Mouse (Mus musculus) limb, embryonic 13.5 days (tissue): ENCODE results near the gene D430042O09Rik. TPM values are rescaled to one million over a fixed set of nuclear protein-coding genes. Genes with fewer than 3 reads are reported as not detected.
A peak's percentile ranks its signal among the peaks of the same experiment; 100 is the strongest.

Experiments used
- ATAC-seq: fragments of 200-750 bp; cut with Nextera tagmentation; 2 replicates; pipeline ENCODE4 v1.8.0; 2017; ENCODE audit warnings: low read depth, moderate number of reproducible peaks, moderate TSS enrichment; ENCODE audit not compliant: low FRiP score
- H3K27ac ChIP-seq: fragments of 300-500 bp; sonication (generic); 2 replicates; pipeline ENCODE4 v1.5.1; 2015; ENCODE audit warnings: inconsistent platforms, mild to moderate bottlenecking, moderate library complexity
- H3K27me3 ChIP-seq: fragments of 300-500 bp; sonication (generic); 2 replicates; pipeline ENCODE4 v1.6.1; 2015; ENCODE audit warnings: mild to moderate bottlenecking, inconsistent platforms
- H3K36me3 ChIP-seq: fragments of 300-500 bp; sonication (generic); 2 replicates; pipeline ENCODE4 v1.6.1; 2015; ENCODE audit warnings: inconsistent platforms, mild to moderate bottlenecking, moderate library complexity
- H3K4me1 ChIP-seq: fragments of 300-500 bp; sonication (generic); 2 replicates; pipeline ENCODE4 v1.6.1; 2015; ENCODE audit warnings: inconsistent platforms
- H3K4me2 ChIP-seq: fragments of 300-500 bp; sonication (generic); replicated peaks from 2 replicates; pipeline ENCODE4 v1.6.1; 2015; ENCODE audit warnings: inconsistent platforms, mild to moderate bottlenecking, moderate library complexity
- H3K4me3 ChIP-seq: fragments of 300-500 bp; sonication (generic); 2 replicates; pipeline ENCODE4 v1.5.1; 2015; ENCODE audit warnings: moderate library complexity, mild to moderate bottlenecking, inconsistent platforms
- H3K9ac ChIP-seq: fragments of 300-500 bp; sonication (generic); 2 replicates; pipeline ENCODE4 v1.6.1; 2015; ENCODE audit warnings: mild to moderate bottlenecking, inconsistent platforms
- H3K9me3 ChIP-seq: fragments of 300-500 bp; sonication (generic); 2 replicates; pipeline ENCODE4 v1.6.1; 2016; ENCODE audit warnings: inconsistent platforms
- WGBS: fragments of 180-500 bp; shearing (Covaris S2); methylation state at CpG from one replicate; pipeline ENCODE4 v1.1.7; 2015; 5-methylcytosine and 5-hydroxymethylcytosine counted together
- polyA plus RNA-seq: library from polyadenylated mRNA; unstranded; fragments of >200 nt; fragmentation: Nextera tagmentation; extraction: Ambion mirVana; gene quantifications from 2 replicates; pipeline ENCODE4 v1.2.1, GENCODE M21; 2015

D430042O09Rik gene
- polyA plus RNA-seq, 1 experiment from 2014 or later, result 10.0 TPM

GRCm38 (mm10) chr7:125860421-125860820 lies 152.7 kb downstream of the D430042O09Rik start:
- H3K4me1 ChIP-seq, result no peaks in the 10 kb centered on the region
- no peak overlapping the region for H3K4me2 ChIP-seq
- no peaks in the 10 kb centered on the region for H3K9me3 ChIP-seq
- no peak overlapping the region for H3K9ac ChIP-seq
- WGBS, result 88% methylated on average over 9 of the region's 9 CpGs
- H3K36me3 ChIP-seq, result peaks cover 17% of the 10 kb centered on the region
- no peak overlapping the region for H3K27ac ChIP-seq
- no peak for ATAC-seq
- H3K27me3 ChIP-seq, result no peaks in the 10 kb centered on the region
- no peak overlapping the region for H3K4me3 ChIP-seq

GRCm38 (mm10) chr7:125864026-125864425 lies 156.3 kb downstream of the D430042O09Rik start:
- H3K4me3 ChIP-seq, result no peak overlapping the region
- H3K4me1 ChIP-seq, result no peaks in the 10 kb centered on the region
- 24% methylated on average over 1 of the region's 1 CpGs for WGBS
- no peaks in the 10 kb centered on the region for H3K9me3 ChIP-seq
- ATAC-seq, result no peak
- no peak overlapping the region for H3K27ac ChIP-seq
- H3K36me3 ChIP-seq, result peaks cover 32% of the 10 kb centered on the region
- H3K9ac ChIP-seq, result no peak overlapping the region
- H3K4me2 ChIP-seq, result no peak overlapping the region
- no peaks in the 10 kb centered on the region for H3K27me3 ChIP-seq

GRCm38 (mm10) chr7:125865234-125865633 lies 157.5 kb downstream of the D430042O09Rik start:
- Histone ChIP-seq H3K4me3 (no peak overlapping the region), H3K36me3 (peaks cover 32% of the 10 kb centered on the region), H3K4me2 (no peak overlapping the region), H3K27me3 (no peaks in the 10 kb centered on the region), H3K9me3 (no peaks in the 10 kb centered on the region), H3K4me1 (no peaks in the 10 kb centered on the region), H3K27ac (no peak overlapping the region), H3K9ac (no peak overlapping the region)
- 21% methylated on average over 11 of the region's 11 CpGs for WGBS
- no peak for ATAC-seq

- Histone ChIP-seq H3K4me1 (peaks cover 21% of the 10 kb centered on the region), H3K9me3 (no peaks in the 10 kb centered on the region), H3K4me2 (no peak overlapping the region), H3K27ac (no peak overlapping the region), H3K36me3 (peaks cover 20% of the 10 kb centered on the region), H3K9ac (no peak overlapping the region), H3K27me3 (no peaks in the 10 kb centered on the region), H3K4me3 (no peak overlapping the region)
- no peak for ATAC-seq
- WGBS, result 81% methylated on average over 3 of the region's 3 CpGs
Observed at GRCm38 (mm10) chr7:125868570-125868969, 160.9 kb downstream of the D430042O09Rik start.

- peaks cover 12% of the 10 kb centered on the region for H3K36me3 ChIP-seq
- peak overlapping the region; percentile 8; the same call in 1 of the 2 replicates for H3K9ac ChIP-seq
- peak overlapping the region; percentile 52; the same call in 1 of the 2 replicates for H3K27ac ChIP-seq
- peaks cover 28% of the 10 kb centered on the region for H3K4me1 ChIP-seq
- no peak overlapping the region for H3K4me3 ChIP-seq
- ATAC-seq, result no peak
- no peaks in the 10 kb centered on the region for H3K27me3 ChIP-seq
- H3K9me3 ChIP-seq, result no peaks in the 10 kb centered on the region
- 24% methylated on average over 12 of the region's 12 CpGs for WGBS
- no peak overlapping the region for H3K4me2 ChIP-seq
Observed at GRCm38 (mm10) chr7:125871404-125872201, 163.9 kb downstream of the D430042O09Rik start.

GRCm38 (mm10) chr7:125872202-125872580 lies 164.5 kb downstream of the D430042O09Rik start:
- Histone ChIP-seq H3K4me1 (peaks cover 28% of the 10 kb centered on the region), H3K4me3 (no peak overlapping the region), H3K27ac (peak overlapping the region; percentile 52; the same call in 1 of the 2 replicates), H3K27me3 (no peaks in the 10 kb centered on the region), H3K36me3 (peaks cover 12% of the 10 kb centered on the region), H3K9me3 (no peaks in the 10 kb centered on the region), H3K4me2 (no peak overlapping the region), H3K9ac (no peak overlapping the region)
- WGBS, result 47% methylated on average over 6 of the region's 6 CpGs
- no peak for ATAC-seq

- 65% methylated on average over 3 of the region's 3 CpGs for WGBS
- no peaks in the 10 kb centered on the region for H3K27me3 ChIP-seq
- peaks cover 6% of the 10 kb centered on the region for H3K36me3 ChIP-seq
- H3K27ac ChIP-seq, result no peak overlapping the region
- H3K4me2 ChIP-seq, result no peak overlapping the region
- H3K4me3 ChIP-seq, result no peak overlapping the region
- peaks cover 28% of the 10 kb centered on the region for H3K4me1 ChIP-seq
- no peaks in the 10 kb centered on the region for H3K9me3 ChIP-seq
- no peak for ATAC-seq
- no peak overlapping the region for H3K9ac ChIP-seq
Observed at GRCm38 (mm10) chr7:125872874-125873273, 165.2 kb downstream of the D430042O09Rik start.

- Histone ChIP-seq H3K27ac (no peak overlapping the region), H3K9ac (no peak overlapping the region), H3K4me1 (peaks cover 28% of the 10 kb centered on the region), H3K4me3 (no peak overlapping the region), H3K36me3 (no peaks in the 10 kb centered on the region), H3K27me3 (no peaks in the 10 kb centered on the region), H3K9me3 (no peaks in the 10 kb centered on the region), H3K4me2 (no peak overlapping the region)
- 0 out of 2 replicates have a peak, but pooled peaks have one; percentile 38 for ATAC-seq
- 86% methylated on average over 6 of the region's 6 CpGs for WGBS
Observed at GRCm38 (mm10) chr7:125873971-125874495, 166.3 kb downstream of the D430042O09Rik start.

GRCm38 (mm10) chr7:125878040-125878439 lies 170.4 kb downstream of the D430042O09Rik start:
- no peak for ATAC-seq
- H3K4me1 ChIP-seq, result peaks cover 10% of the 10 kb centered on the region; the same call in 1 of the 2 replicates
- H3K36me3 ChIP-seq, result no peaks in the 10 kb centered on the region
- no peak overlapping the region for H3K4me2 ChIP-seq
- H3K27ac ChIP-seq, result no peak overlapping the region
- no peaks in the 10 kb centered on the region for H3K9me3 ChIP-seq
- 58% methylated on average over 4 of the region's 4 CpGs for WGBS
- no peak overlapping the region for H3K4me3 ChIP-seq
- no peak overlapping the region for H3K9ac ChIP-seq
- no peaks in the 10 kb centered on the region for H3K27me3 ChIP-seq

GRCm38 (mm10) chr7:125883232-125883631 lies 175.5 kb downstream of the D430042O09Rik start:
- no peaks in the 10 kb centered on the region for H3K36me3 ChIP-seq
- no peak overlapping the region for H3K4me2 ChIP-seq
- no peak overlapping the region for H3K9ac ChIP-seq
- H3K27ac ChIP-seq, result no peak overlapping the region
- H3K27me3 ChIP-seq, result no peaks in the 10 kb centered on the region
- H3K4me3 ChIP-seq, result no peak overlapping the region
- WGBS, result 43% methylated on average over 2 of the region's 2 CpGs
- H3K4me1 ChIP-seq, result peaks cover 39% of the 10 kb centered on the region
- no peaks in the 10 kb centered on the region for H3K9me3 ChIP-seq
- no peak for ATAC-seq

GRCm38 (mm10) chr7:125886116-125886680 lies 178.5 kb downstream of the D430042O09Rik start:
- Histone ChIP-seq H3K9me3 (no peaks in the 10 kb centered on the region), H3K36me3 (no peaks in the 10 kb centered on the region), H3K4me1 (peaks cover 43% of the 10 kb centered on the region), H3K9ac (no peak overlapping the region), H3K27me3 (peaks cover 4% of the 10 kb centered on the region; the same call in 1 of the 2 replicates), H3K27ac (no peak overlapping the region), H3K4me3 (no peak overlapping the region), H3K4me2 (no peak overlapping the region)
- peak; percentile 57; the same call in 1 of the 2 replicates for ATAC-seq
- WGBS, result 29% methylated on average over 4 of the region's 4 CpGs

GRCm38 (mm10) chr7:125887124-125887523 lies 179.4 kb downstream of the D430042O09Rik start:
- Histone ChIP-seq H3K4me2 (no peak overlapping the region), H3K4me3 (no peak overlapping the region), H3K27ac (no peak overlapping the region), H3K9me3 (no peaks in the 10 kb centered on the region), H3K27me3 (peaks cover 4% of the 10 kb centered on the region; the same call in 1 of the 2 replicates), H3K36me3 (no peaks in the 10 kb centered on the region), H3K9ac (no peak overlapping the region), H3K4me1 (peaks cover 43% of the 10 kb centered on the region)
- no peak for ATAC-seq
- 29% methylated on average over 4 of the region's 4 CpGs for WGBS
